21 mouse cellular contexts compared by ENCODE assay signal in genomic region chr11:6293601-6294000, GRCm38 (mm10). TPM values are rescaled to one million over a fixed set of nuclear protein-coding genes. Genes with fewer than 3 reads are reported as not detected.
DNase-seq lines count a peak whose midpoint lies in the region; ATAC-seq and TF ChIP-seq lines count a peak whose summit lies in the region.
"Had no signal": no experiment of that assay in that cellular context is flagged by ENCODE, and none has a peak within 500 bp of the region (broad histone marks: within the 10 kb centered on the region; RNA-seq: fewer than 3 reads in every experiment).

No protein-coding gene starts in this region.

- ATAC-seq in heart, embryonic 11.5 days (replicated peaks; ENCODE audit: insufficient number of reproducible peaks, low FRiP score, low TSS enrichment), result no peak
- no peak for ATAC-seq in hindbrain, embryonic 15.5 days (ENCODE audit: low FRiP score, low read depth)
- no peak for ATAC-seq in hindbrain, embryonic 11.5 days (ENCODE audit: low FRiP score)
- ATAC-seq in intestine, embryonic 15.5 days, result no peak
- no peak for ATAC-seq in liver, embryonic 15.5 days (ENCODE audit: insufficient read depth)
- ATAC-seq in midbrain, postnatal 0 days (ENCODE audit: low FRiP score), result no peak
- ATAC-seq: forebrain, embryonic 13.5 days; hindbrain, embryonic 16.5 days had no signal

- no peak overlapping the region; the same call in 1 of the 2 replicates for H3K4me3 ChIP-seq in heart, embryonic 11.5 days (ENCODE audit: low read depth, low read length)
- H3K4me3 ChIP-seq in hindbrain, embryonic 15.5 days, result no peak overlapping the region
- H3K4me3 ChIP-seq in hindbrain, embryonic 11.5 days (ENCODE audit: low read depth, low read length), result no peak overlapping the region
- no peak overlapping the region for H3K4me3 ChIP-seq in intestine, embryonic 15.5 days (replicated peaks)
- H3K4me3 ChIP-seq in liver, embryonic 15.5 days (replicated peaks), result peak overlapping the region; percentile 89
- no peak overlapping the region for H3K4me3 ChIP-seq in midbrain, postnatal 0 days (ENCODE audit: low read depth, low read length)
- H3K4me3 ChIP-seq: forebrain, embryonic 13.5 days; neural tube, embryonic 12.5 days had no signal

- H3K9ac ChIP-seq in heart, embryonic 11.5 days (ENCODE audit: low read depth, low read length), result no peak overlapping the region
- no peak overlapping the region for H3K9ac ChIP-seq in hindbrain, embryonic 15.5 days
- H3K9ac ChIP-seq in hindbrain, embryonic 11.5 days (ENCODE audit: low read depth, low read length), result no peak overlapping the region
- H3K9ac ChIP-seq in intestine, embryonic 15.5 days, result no peak overlapping the region
- peak overlapping the region; percentile 51 for H3K9ac ChIP-seq in liver, embryonic 15.5 days
- H3K9ac ChIP-seq in midbrain, postnatal 0 days (replicated peaks; ENCODE audit: low read length, poor library complexity, severe bottlenecking), result no peak overlapping the region
- H3K9ac ChIP-seq: forebrain, embryonic 13.5 days; kidney, embryonic 15.5 days; limb, embryonic 13.5 days; neural tube, embryonic 12.5 days had no signal

- TF ChIP-seq CTCF in midbrain, postnatal 0 days (IDR thresholded peaks at IDR 0.05), result no peak

- peak overlapping the region; percentile 73 for H3K4me2 ChIP-seq in heart, embryonic 11.5 days
- H3K4me2 ChIP-seq in hindbrain, embryonic 15.5 days, result peak overlapping the region; percentile 58; the same call in 1 of the 2 replicates
- H3K4me2 ChIP-seq in hindbrain, embryonic 11.5 days (replicated peaks; ENCODE audit: low read depth, low read length), result no peak overlapping the region
- H3K4me2 ChIP-seq in intestine, embryonic 15.5 days (replicated peaks), result no peak overlapping the region
- H3K4me2 ChIP-seq in liver, embryonic 15.5 days, result peak overlapping the region; percentile 79
- no peak overlapping the region for H3K4me2 ChIP-seq in midbrain, postnatal 0 days (ENCODE audit: low read depth, low read length, poor library complexity, severe bottlenecking)

- no peaks in the 10 kb centered on the region for H3K27me3 ChIP-seq in heart, embryonic 11.5 days (ENCODE audit: control insufficient read depth, insufficient read depth, low read length)
- H3K27me3 ChIP-seq in hindbrain, embryonic 15.5 days, result no peaks in the 10 kb centered on the region
- no peaks in the 10 kb centered on the region for H3K27me3 ChIP-seq in hindbrain, embryonic 11.5 days (ENCODE audit: control insufficient read depth, insufficient read depth, low read length)
- H3K27me3 ChIP-seq in intestine, embryonic 15.5 days (replicated peaks), result no peaks in the 10 kb centered on the region
- H3K27me3 ChIP-seq in liver, embryonic 15.5 days, result no peaks in the 10 kb centered on the region
- H3K27me3 ChIP-seq in midbrain, postnatal 0 days (ENCODE audit: insufficient read depth, low read length), result no peaks in the 10 kb centered on the region
- H3K27me3 ChIP-seq: CH12.LX; forebrain, embryonic 13.5 days; kidney, embryonic 15.5 days; limb, embryonic 13.5 days; neural tube, embryonic 12.5 days had no signal

- no peak for DNase-seq in heart, adult 8-10 months (ENCODE audit: low spot score)
- no peak for DNase-seq in hindbrain, embryonic 11.5 days (ENCODE audit: low spot score)
- no peak for DNase-seq in midbrain, postnatal 0 days (ENCODE audit: low spot score)
- no peak for DNase-seq in ovary, postnatal 36 days (ENCODE audit: low spot score)
- DNase-seq: adrenal gland, postnatal 25 days; cerebellum, adult 2 months; cerebellum, postnatal 36 days; gastrocnemius, postnatal 10 days; right cerebral cortex, adult 18-20 months; thymus, postnatal 14 days had no signal

- 88% methylated on average over 2 of the region's 2 CpGs for WGBS in heart, embryonic 11.5 days (ENCODE audit: insufficient replicate concordance)
- WGBS in hindbrain, embryonic 15.5 days, result 96% methylated on average over 2 of the region's 2 CpGs
- 92% methylated on average over 2 of the region's 2 CpGs for WGBS in hindbrain, embryonic 11.5 days
- WGBS in intestine, embryonic 15.5 days, result 92% methylated on average over 2 of the region's 2 CpGs
- WGBS in liver, embryonic 15.5 days (ENCODE audit: insufficient replicate concordance), result 78% methylated on average over 2 of the region's 2 CpGs
- 99% methylated on average over 2 of the region's 2 CpGs for WGBS in midbrain, postnatal 0 days

- peaks cover 3% of the 10 kb centered on the region; the same call in 1 of the 2 replicates for H3K4me1 ChIP-seq in heart, embryonic 11.5 days (ENCODE audit: control insufficient read depth, insufficient read depth, low read length)
- peaks cover 18% of the 10 kb centered on the region for H3K4me1 ChIP-seq in hindbrain, embryonic 15.5 days (replicated peaks)
- no peaks in the 10 kb centered on the region for H3K4me1 ChIP-seq in hindbrain, embryonic 11.5 days (replicated peaks; ENCODE audit: control insufficient read depth, insufficient read depth, low read length)
- H3K4me1 ChIP-seq in intestine, embryonic 15.5 days (replicated peaks), result no peaks in the 10 kb centered on the region
- H3K4me1 ChIP-seq in liver, embryonic 15.5 days (replicated peaks), result peaks cover 58% of the 10 kb centered on the region
- peaks cover 6% of the 10 kb centered on the region; the same call in 1 of the 2 replicates for H3K4me1 ChIP-seq in midbrain, postnatal 0 days (ENCODE audit: insufficient read depth, low read length)

- H3K9me3 ChIP-seq in heart, embryonic 11.5 days (replicated peaks; ENCODE audit: control insufficient read depth, low read length), result no peaks in the 10 kb centered on the region
- H3K9me3 ChIP-seq in hindbrain, embryonic 15.5 days, result no peaks in the 10 kb centered on the region
- H3K9me3 ChIP-seq in hindbrain, embryonic 11.5 days (ENCODE audit: control insufficient read depth, low read length), result no peaks in the 10 kb centered on the region
- no peaks in the 10 kb centered on the region for H3K9me3 ChIP-seq in intestine, embryonic 15.5 days
- H3K9me3 ChIP-seq in liver, embryonic 15.5 days (replicated peaks), result no peaks in the 10 kb centered on the region
- H3K9me3 ChIP-seq in midbrain, postnatal 0 days (ENCODE audit: low read length), result no peaks in the 10 kb centered on the region
- H3K9me3 ChIP-seq: embryonic facial prominence, embryonic 10.5 days; forebrain, embryonic 13.5 days; kidney, embryonic 15.5 days; limb, embryonic 13.5 days; neural tube, embryonic 12.5 days had no signal

- H3K27ac ChIP-seq in heart, embryonic 11.5 days (ENCODE audit: low read depth, low read length), result no peak overlapping the region
- H3K27ac ChIP-seq in hindbrain, embryonic 15.5 days (replicated peaks), result no peak overlapping the region
- H3K27ac ChIP-seq in hindbrain, embryonic 11.5 days (ENCODE audit: low read depth, low read length), result no peak overlapping the region
- H3K27ac ChIP-seq in intestine, embryonic 15.5 days, result 0 out of 2 replicates have a peak overlapping the region, but pooled peaks have one; percentile 33
- H3K27ac ChIP-seq in liver, embryonic 15.5 days (replicated peaks), result peak overlapping the region; percentile 96
- no peak overlapping the region for H3K27ac ChIP-seq in midbrain, postnatal 0 days (ENCODE audit: low read depth, low read length)
- H3K27ac ChIP-seq: embryonic facial prominence, embryonic 10.5 days; forebrain, embryonic 13.5 days; kidney, embryonic 15.5 days; limb, embryonic 13.5 days; neural tube, embryonic 12.5 days had no signal

- peaks cover 15% of the 10 kb centered on the region for H3K36me3 ChIP-seq in heart, embryonic 11.5 days (ENCODE audit: control insufficient read depth, insufficient read depth, low read length)
- peaks cover 17% of the 10 kb centered on the region for H3K36me3 ChIP-seq in hindbrain, embryonic 15.5 days
- H3K36me3 ChIP-seq in hindbrain, embryonic 11.5 days (ENCODE audit: control insufficient read depth, insufficient read depth, low read length), result no peaks in the 10 kb centered on the region
- H3K36me3 ChIP-seq in intestine, embryonic 15.5 days, result peaks cover 4% of the 10 kb centered on the region; the same call in 1 of the 2 replicates
- H3K36me3 ChIP-seq in liver, embryonic 15.5 days (replicated peaks), result peaks cover 21% of the 10 kb centered on the region
- H3K36me3 ChIP-seq in midbrain, postnatal 0 days (ENCODE audit: insufficient read depth, low read length), result peaks cover 10% of the 10 kb centered on the region; the same call in 1 of the 2 replicates

RNA-seq across cellular contexts. Expression of gene Ogdh, which starts 2.2 kb away (rescaled TPM):
- polyA plus RNA-seq in heart, embryonic 11.5 days (2014; fragmentation: Nextera tagmentation; extraction: Ambion mirVana), result 201 and 244 TPM in 2 replicates
- total RNA-seq in heart, adult 8-10 months (2022), result 1,000 to 10,000 TPM; 1,901 to 2,083 (median 1,945) TPM
- 130 and 133 TPM in 2 replicates for polyA plus RNA-seq in hindbrain, embryonic 15.5 days (2015; fragmentation: Nextera tagmentation; extraction: Ambion mirVana)
- polyA plus RNA-seq in hindbrain, embryonic 11.5 days (2014; fragmentation: Nextera tagmentation; extraction: Ambion mirVana), result 70.2 and 82.1 TPM in 2 replicates
- polyA plus RNA-seq in intestine, embryonic 15.5 days (2015; fragmentation: Nextera tagmentation; extraction: Ambion mirVana), result 134 and 144 TPM in 2 replicates
- 89.7 and 97.6 TPM in 2 replicates for polyA plus RNA-seq in liver, embryonic 15.5 days (2015; fragmentation: Nextera tagmentation; extraction: Ambion mirVana)
- 124 and 134 TPM in 2 replicates for total RNA-seq in midbrain, postnatal 0 days (2014; rRNA removed)
- polyA plus RNA-seq in midbrain, postnatal 0 days (2015; fragmentation: Nextera tagmentation; extraction: Ambion mirVana), result 136 and 139 TPM in 2 replicates

RNA-seq across cellular contexts. Expression of gene Tmed4, which starts 18.9 kb away (rescaled TPM):
- polyA plus RNA-seq in heart, embryonic 11.5 days (2014; fragmentation: Nextera tagmentation; extraction: Ambion mirVana), result 92.0 and 94.3 TPM in 2 replicates
- total RNA-seq in heart, adult 8-10 months (2022), result 100 to 1,000 TPM in 2 of 4 experiments, 10 to 100 TPM in 2; 96.9 to 111 (median 102) TPM
- 116 TPM in 2 replicates for polyA plus RNA-seq in hindbrain, embryonic 15.5 days (2015; fragmentation: Nextera tagmentation; extraction: Ambion mirVana)
- 152 and 166 TPM in 2 replicates for polyA plus RNA-seq in hindbrain, embryonic 11.5 days (2014; fragmentation: Nextera tagmentation; extraction: Ambion mirVana)
- 129 and 137 TPM in 2 replicates for polyA plus RNA-seq in intestine, embryonic 15.5 days (2015; fragmentation: Nextera tagmentation; extraction: Ambion mirVana)
- 39.8 and 41.4 TPM in 2 replicates for polyA plus RNA-seq in liver, embryonic 15.5 days (2015; fragmentation: Nextera tagmentation; extraction: Ambion mirVana)
- total RNA-seq in midbrain, postnatal 0 days (2014; rRNA removed), result 69.9 and 92.7 TPM in 2 replicates
- polyA plus RNA-seq in midbrain, postnatal 0 days (2015; fragmentation: Nextera tagmentation; extraction: Ambion mirVana), result 90.1 and 98.9 TPM in 2 replicates

RNA-seq across cellular contexts. Expression of gene Ddx56, which starts 26.0 kb away (rescaled TPM):
- 69.5 and 71.7 TPM in 2 replicates for polyA plus RNA-seq in heart, embryonic 11.5 days (2014; fragmentation: Nextera tagmentation; extraction: Ambion mirVana)
- total RNA-seq in heart, adult 8-10 months (2022), result 10 to 100 TPM; 22.6 to 23.5 (median 23.0) TPM
- polyA plus RNA-seq in hindbrain, embryonic 15.5 days (2015; fragmentation: Nextera tagmentation; extraction: Ambion mirVana), result 67.6 and 69.0 TPM in 2 replicates
- 93.9 and 103 TPM in 2 replicates for polyA plus RNA-seq in hindbrain, embryonic 11.5 days (2014; fragmentation: Nextera tagmentation; extraction: Ambion mirVana)
- 100 and 106 TPM in 2 replicates for polyA plus RNA-seq in intestine, embryonic 15.5 days (2015; fragmentation: Nextera tagmentation; extraction: Ambion mirVana)
- polyA plus RNA-seq in liver, embryonic 15.5 days (2015; fragmentation: Nextera tagmentation; extraction: Ambion mirVana), result 44.0 and 44.1 TPM in 2 replicates
- 74.8 and 77.4 TPM in 2 replicates for total RNA-seq in midbrain, postnatal 0 days (2014; rRNA removed)
- polyA plus RNA-seq in midbrain, postnatal 0 days (2015; fragmentation: Nextera tagmentation; extraction: Ambion mirVana), result 64.4 and 75.9 TPM in 2 replicates

Comparison
In these comparisons a context has a peak if more than half of its experiments do, and no peak if none do; other contexts are left out.
1. H3K4me2 ChIP-seq: peak in heart, embryonic 11.5 days (single experiment), hindbrain, embryonic 15.5 days (single experiment) and liver, embryonic 15.5 days (single experiment); none in hindbrain, embryonic 11.5 days (single experiment), intestine, embryonic 15.5 days (single experiment) and midbrain, postnatal 0 days (single experiment).
2. H3K27ac ChIP-seq: peak in intestine, embryonic 15.5 days (single experiment) and liver, embryonic 15.5 days (single experiment); none in heart, embryonic 11.5 days (single experiment), hindbrain, embryonic 15.5 days (single experiment), hindbrain, embryonic 11.5 days (single experiment) and midbrain, postnatal 0 days (single experiment).